Mouse (Mus musculus) gastrocnemius, postnatal 4 days (tissue): Measurements from ENCODE around the gene 6330409D20Rik. TPM values are rescaled to one million over a fixed set of nuclear protein-coding genes. Genes with fewer than 3 reads are reported as not detected.

Experiments
- DNase-seq, 2 experiments: peaks; one replicate each; pipeline ENCODE4 v3.0.0; 2021 to 2022; ENCODE audit warnings: low spot score in 2 of 2, mixed read lengths in 2 of 2
- microRNA-seq: library from miRNA; unstranded; fragments of <30 nt; microRNA quantifications from one replicate; pipeline ENCODE4 v1.2.0, GENCODE M21; 2021
- total RNA-seq, 2 experiments: library from RNA; stranded (reverse); gene quantifications; 2 replicates each; pipeline ENCODE4 v1.2.3; 2021

6330409D20Rik gene
- total RNA-seq, 2 experiments from 2014 or later, result not detected

GRCm38 (mm10) chr2:32704021-32704421 lies 36.8 kb downstream of the 6330409D20Rik start, which contains the start of gene Fpgs:
Fpgs (minus strand) TSS chr2:32704145.
- DNase-seq, result no peak

- no peak for DNase-seq
Measured at GRCm38 (mm10) chr2:32703046-32703445, 37.8 kb downstream of the 6330409D20Rik start.

GRCm38 (mm10) chr2:32700966-32701743 lies 39.7 kb downstream of the 6330409D20Rik start:
- no peak for DNase-seq

- no peak for DNase-seq
Measured at GRCm38 (mm10) chr2:32699680-32700079, 41.1 kb downstream of the 6330409D20Rik start.

GRCm38 (mm10) chr2:32694691-32695090 lies 46.1 kb downstream of the 6330409D20Rik start:
- no peak for DNase-seq

GRCm38 (mm10) chr2:32693823-32694411 lies 46.9 kb downstream of the 6330409D20Rik start:
- DNase-seq, result peak; percentile 93 to 96

- DNase-seq, result no peak
Measured at GRCm38 (mm10) chr2:32693282-32693681, 47.5 kb downstream of the 6330409D20Rik start.

GRCm38 (mm10) chr2:32692496-32692895 lies 48.3 kb downstream of the 6330409D20Rik start:
- DNase-seq, result no peak

GRCm38 (mm10) chr2:32691041-32691440 lies 49.8 kb downstream of the 6330409D20Rik start:
- no peak for DNase-seq

- peak; percentile 84 to 90 for DNase-seq
Measured at GRCm38 (mm10) chr2:32689420-32689819, 51.4 kb downstream of the 6330409D20Rik start.

- DNase-seq, result no peak
Measured at GRCm38 (mm10) chr2:32687562-32687961, 53.3 kb downstream of the 6330409D20Rik start.

- DNase-seq, result no peak
Measured at GRCm38 (mm10) chr2:32686640-32687039, 54.2 kb downstream of the 6330409D20Rik start.

- no peak for DNase-seq
Measured at GRCm38 (mm10) chr2:32685807-32686206, 55.0 kb downstream of the 6330409D20Rik start.

GRCm38 (mm10) chr2:32684681-32685428 lies 56.0 kb downstream of the 6330409D20Rik start:
- no peak for DNase-seq

- DNase-seq, result no peak
Measured at GRCm38 (mm10) chr2:32683701-32684100, 57.1 kb downstream of the 6330409D20Rik start.

GRCm38 (mm10) chr2:32682721-32683417 lies 57.9 kb downstream of the 6330409D20Rik start:
- peak in 1 of 2 experiments; percentile 62 for DNase-seq

Small RNA genes within 50 kb of the gene (microRNA-seq; reads per million reads assigned to microRNA genes)
- gene Mir2861, result not detected
- not detected for gene Mir3960
- not detected for gene Mir8093

Other genes with a start within 250 kb of the 6330409D20Rik start
- 1 to 10 TPM; 7.5 to 8.2 TPM for gene Fam102a, start 205.7 kb downstream of the 6330409D20Rik start, total RNA-seq
- 10 to 100 TPM; 36.4 to 41.9 TPM for gene Dpm2, start 170.2 kb downstream of the 6330409D20Rik start, total RNA-seq
- not detected for gene Pip5kl1, start 166.2 kb downstream of the 6330409D20Rik start, total RNA-seq
- not detected for gene 9430097D07Rik, start 165.3 kb downstream of the 6330409D20Rik start, total RNA-seq
- 10 to 100 TPM; 48.8 to 55.1 TPM for gene St6galnac4, start 153.9 kb downstream of the 6330409D20Rik start, total RNA-seq
- 10 to 100 TPM; 57.4 to 63.6 TPM for gene St6galnac6, start 141.3 kb downstream of the 6330409D20Rik start, total RNA-seq
- 100 to 1,000 TPM; 892 to 897 TPM for gene Ak1, start 119.3 kb downstream of the 6330409D20Rik start, total RNA-seq
- 10 to 100 TPM; 55.3 to 60.1 TPM for gene Eng, start 94.4 kb downstream of the 6330409D20Rik start, total RNA-seq
- gene Fpgs, start 36.9 kb downstream of the 6330409D20Rik start, total RNA-seq, result 10 to 100 TPM; 18.7 to 22.4 TPM
- 10 to 100 TPM; 49.3 to 55.2 TPM for gene Cdk9, start 27.9 kb downstream of the 6330409D20Rik start, total RNA-seq
- 10 to 100 TPM; 18.4 TPM for gene Sh2d3c, start 20.0 kb downstream of the 6330409D20Rik start, total RNA-seq
- gene Tor2a, start 16.2 kb upstream of the 6330409D20Rik start, total RNA-seq, result 10 to 100 TPM; 17.8 to 22.4 TPM
- gene Ttc16, start 34.6 kb upstream of the 6330409D20Rik start, total RNA-seq, result not detected
- gene Ptrh1, start 34.8 kb upstream of the 6330409D20Rik start, total RNA-seq, result 1 to 10 TPM; 2.0 to 3.2 TPM
- not detected for gene Cfap157, start 43.4 kb upstream of the 6330409D20Rik start, total RNA-seq
- 10 to 100 TPM; 16.3 to 16.9 TPM for gene Stxbp1, start 106.2 kb upstream of the 6330409D20Rik start, total RNA-seq
- gene Fam129b, start 135.1 kb upstream of the 6330409D20Rik start, total RNA-seq, result 10 to 100 TPM; 26.8 to 27.5 TPM
- gene Rpl12, start 220.5 kb upstream of the 6330409D20Rik start, total RNA-seq, result 100 to 1,000 TPM; 212 to 221 TPM
- 10 to 100 TPM; 20.0 to 22.0 TPM for gene Lrsam1, start 220.6 kb upstream of the 6330409D20Rik start, total RNA-seq
- 1 to 10 TPM; 8.8 to 9.7 TPM for gene Slc2a8, start 241.1 kb upstream of the 6330409D20Rik start, total RNA-seq